Mouse (Mus musculus) limb, embryonic 15.5 days (tissue): Measurements from ENCODE around the gene Caskin1. TPM values are rescaled to one million over a fixed set of nuclear protein-coding genes. Genes with fewer than 3 reads are reported as not detected.

ENCODE experiments used
- polyA plus RNA-seq: library from polyadenylated mRNA; unstranded; fragments of >200 nt; fragmentation: Nextera tagmentation; extraction: Ambion mirVana; gene quantifications from 2 replicates; pipeline ENCODE4 v1.2.1, GENCODE M21; 2015

Gene Caskin1
- polyA plus RNA-seq, 1 experiment from 2014 or later = 3.0 TPM

Other genes with a start within 250 kb of the Caskin1 start
- 45.0 and 47.9 TPM in 2 replicates for gene Ccnf, start 237.1 kb upstream of the Caskin1 start, polyA plus RNA-seq
- gene Abca17, start 137.5 kb upstream of the Caskin1 start, polyA plus RNA-seq = 0.26 TPM in 1 of 2 replicates, not detected in the other
- 8.0 and 9.3 TPM in 2 replicates for gene Abca3, start 136.7 kb upstream of the Caskin1 start, polyA plus RNA-seq
- gene Rnps1, start 74.0 kb upstream of the Caskin1 start, polyA plus RNA-seq = 244 and 255 TPM in 2 replicates
- 68.2 and 69.0 TPM in 2 replicates for gene Eci1, start 62.0 kb upstream of the Caskin1 start, polyA plus RNA-seq
- 13.3 and 16.6 TPM in 2 replicates for gene Dnase1l2, start 45.5 kb upstream of the Caskin1 start, polyA plus RNA-seq
- gene E4f1, start 18.3 kb upstream of the Caskin1 start, polyA plus RNA-seq = 36.3 and 37.5 TPM in 2 replicates
- gene Pgp, start 18.2 kb upstream of the Caskin1 start, polyA plus RNA-seq = 47.9 and 51.1 TPM in 2 replicates
- gene Bricd5, start 14.7 kb upstream of the Caskin1 start, polyA plus RNA-seq = not detected in 2 replicates
- gene Mlst8, start 9.5 kb upstream of the Caskin1 start, polyA plus RNA-seq = 26.2 and 30.5 TPM in 2 replicates
- gene Traf7, start 39.3 kb downstream of the Caskin1 start, polyA plus RNA-seq = 89.8 and 104 TPM in 2 replicates
- 3.0 and 3.8 TPM in 2 replicates for gene Rab26, start 45.6 kb downstream of the Caskin1 start, polyA plus RNA-seq
- gene Pkd1, start 61.2 kb downstream of the Caskin1 start, polyA plus RNA-seq = 32.1 and 37.9 TPM in 2 replicates
- 49.9 and 54.0 TPM in 2 replicates for gene Tsc2, start 144.0 kb downstream of the Caskin1 start, polyA plus RNA-seq
- gene Nthl1, start 144.1 kb downstream of the Caskin1 start, polyA plus RNA-seq = 20.9 and 21.3 TPM in 2 replicates
- 56.5 and 57.7 TPM in 2 replicates for gene Slc9a3r2, start 161.7 kb downstream of the Caskin1 start, polyA plus RNA-seq
- not detected in 2 replicates for gene Npw, start 169.9 kb downstream of the Caskin1 start, polyA plus RNA-seq
- gene Zfp598, start 181.1 kb downstream of the Caskin1 start, polyA plus RNA-seq = 21.4 and 22.1 TPM in 2 replicates
- gene Syngr3, start 201.4 kb downstream of the Caskin1 start, polyA plus RNA-seq = 3.0 and 3.2 TPM in 2 replicates
- 32.8 and 33.8 TPM in 2 replicates for gene Gfer, start 207.6 kb downstream of the Caskin1 start, polyA plus RNA-seq
- 1.8 and 2.9 TPM in 2 replicates for gene Noxo1, start 207.6 kb downstream of the Caskin1 start, polyA plus RNA-seq
- gene Tbl3, start 219.1 kb downstream of the Caskin1 start, polyA plus RNA-seq = 57.3 and 59.0 TPM in 2 replicates
- gene Rnf151, start 229.5 kb downstream of the Caskin1 start, polyA plus RNA-seq = 0.29 TPM in 1 of 2 replicates, not detected in the other
- gene Rps2, start 229.5 kb downstream of the Caskin1 start, polyA plus RNA-seq = 1,428 and 1,497 TPM in 2 replicates
- gene Ndufb10, start 235.9 kb downstream of the Caskin1 start, polyA plus RNA-seq = 208 and 226 TPM in 2 replicates
- 0.30 TPM in 1 of 2 replicates, not detected in the other for gene Rpl3l, start 239.2 kb downstream of the Caskin1 start, polyA plus RNA-seq
- 25.9 and 26.8 TPM in 2 replicates for gene Msrb1, start 248.0 kb downstream of the Caskin1 start, polyA plus RNA-seq